Mouse (Mus musculus) forebrain, embryonic 14.5 days (tissue): ENCODE measurements around the gene Gm27021. TPM values are rescaled to one million over a fixed set of nuclear protein-coding genes. Genes with fewer than 3 reads are reported as not detected.
A peak's percentile ranks its signal among the peaks of the same experiment; 100 is the strongest.

Experiments used
- ATAC-seq: fragments of 200-750 bp; cut with Nextera tagmentation; 2 replicates; pipeline ENCODE4 v1.8.0; 2017; ENCODE audit warnings: mild to moderate bottlenecking, moderate library complexity
- DNase-seq: peaks from one replicate; pipeline ENCODE4 v3.0.0-alpha.2; 2015; ENCODE audit warnings: low spot score
- H3K27ac ChIP-seq: fragments of 300-500 bp; sonication (generic); 2 replicates; pipeline ENCODE4 v1.5.1; 2014; ENCODE audit warnings: low read depth, mild to moderate bottlenecking, control low read depth, low read length, moderate library complexity
- H3K27me3 ChIP-seq: fragments of 300-500 bp; sonication (generic); replicated peaks from 2 replicates; pipeline ENCODE4 v1.6.1; 2014; ENCODE audit warnings: low read length, control low read depth, mixed read lengths; ENCODE audit not compliant: control insufficient read depth, insufficient read depth
- H3K36me3 ChIP-seq: fragments of 300-500 bp; sonication (generic); 2 replicates; pipeline ENCODE4 v1.6.1; 2014; ENCODE audit warnings: low read length, control low read depth; ENCODE audit not compliant: control insufficient read depth, insufficient read depth
- H3K4me1 ChIP-seq: fragments of 300-500 bp; sonication (generic); 2 replicates; pipeline ENCODE4 v1.6.1; 2014; ENCODE audit warnings: antibody characterized with exemption, low read length, control low read depth; ENCODE audit not compliant: control insufficient read depth, insufficient read depth
- H3K4me2 ChIP-seq: fragments of 300-500 bp; sonication (generic); 2 replicates; pipeline ENCODE4 v1.6.1; 2014; ENCODE audit warnings: mild to moderate bottlenecking, control low read depth, low read length
- H3K4me3 ChIP-seq: fragments of 300-500 bp; sonication (generic); 2 replicates; pipeline ENCODE4 v1.5.1; 2014; ENCODE audit warnings: low read depth, low read length, control low read depth
- H3K9ac ChIP-seq: fragments of 300-500 bp; sonication (generic); 2 replicates; pipeline ENCODE4 v1.6.1; 2014; ENCODE audit warnings: mild to moderate bottlenecking, low read length, control low read depth, moderate library complexity
- H3K9me3 ChIP-seq: fragments of 300-500 bp; sonication (generic); replicated peaks from 2 replicates; pipeline ENCODE4 v1.6.1; 2016; ENCODE audit warnings: low read length, control low read depth, mixed read lengths; ENCODE audit not compliant: control insufficient read depth
- WGBS: fragments of 180-500 bp; shearing (Covaris S2); extraction: QIAGEN DNeasy Blood & Tissue Kit; methylation state at CpG from one replicate; pipeline ENCODE4 v1.1.7; 2014; 5-methylcytosine and 5-hydroxymethylcytosine counted together
- polyA plus RNA-seq: library from polyadenylated mRNA; unstranded; fragments of >200 nt; fragmentation: Nextera tagmentation; extraction: Ambion mirVana; gene quantifications from 2 replicates; pipeline ENCODE4 v1.2.1, GENCODE M21; 2014

The Gm27021 gene
- polyA plus RNA-seq, 1 experiment from 2014 or later: 2.9 TPM

- Histone ChIP-seq H3K4me2 (no peak overlapping the region), H3K27me3 (no peaks in the 10 kb centered on the region), H3K4me1 (no peaks in the 10 kb centered on the region), H3K27ac (no peak overlapping the region), H3K9me3 (no peaks in the 10 kb centered on the region), H3K4me3 (no peak overlapping the region), H3K36me3 (no peaks in the 10 kb centered on the region), H3K9ac (no peak overlapping the region)
- WGBS: 88% methylated on average over 4 of the region's 4 CpGs
- no peak for DNase-seq
- ATAC-seq: no peak
Measured at GRCm38 (mm10) chr8:120700053-120700452, 32.2 kb upstream of the Gm27021 start.

GRCm38 (mm10) chr8:120699565-120699964, 31.7 kb upstream of the Gm27021 start:
- 83% methylated on average over 2 of the region's 2 CpGs for WGBS
- Histone ChIP-seq H3K9ac (no peak overlapping the region), H3K4me3 (no peak overlapping the region), H3K4me2 (no peak overlapping the region), H3K27me3 (no peaks in the 10 kb centered on the region), H3K27ac (no peak overlapping the region), H3K4me1 (no peaks in the 10 kb centered on the region), H3K9me3 (no peaks in the 10 kb centered on the region), H3K36me3 (no peaks in the 10 kb centered on the region)
- DNase-seq (no peak), ATAC-seq (no peak)

- no peak for DNase-seq
- 87% methylated on average over 6 of the region's 6 CpGs for WGBS
Measured at GRCm38 (mm10) chr8:120699079-120699478, 31.2 kb upstream of the Gm27021 start.

GRCm38 (mm10) chr8:120698426-120698825, 30.5 kb upstream of the Gm27021 start:
- 95% methylated on average over 7 of the region's 7 CpGs for WGBS
- H3K27me3 ChIP-seq: no peaks in the 10 kb centered on the region
- ATAC-seq (no peak), DNase-seq (no peak)
- H3K36me3 ChIP-seq: no peaks in the 10 kb centered on the region
- H3K4me2 ChIP-seq: no peak overlapping the region
- H3K27ac ChIP-seq: no peak overlapping the region
- no peaks in the 10 kb centered on the region for H3K4me1 ChIP-seq
- H3K9ac ChIP-seq: no peak overlapping the region
- H3K9me3 ChIP-seq: no peaks in the 10 kb centered on the region
- H3K4me3 ChIP-seq: no peak overlapping the region

More at GRCm38 (mm10) chr8:120699079-120699478, 31.2 kb upstream of the Gm27021 start:
- no peak for ATAC-seq
- H3K27me3 ChIP-seq: no peaks in the 10 kb centered on the region
- no peaks in the 10 kb centered on the region for H3K36me3 ChIP-seq
- H3K9ac ChIP-seq: no peak overlapping the region
- no peaks in the 10 kb centered on the region for H3K9me3 ChIP-seq
- H3K4me2 ChIP-seq: no peak overlapping the region
- no peak overlapping the region for H3K27ac ChIP-seq
- no peaks in the 10 kb centered on the region for H3K4me1 ChIP-seq
- H3K4me3 ChIP-seq: no peak overlapping the region

GRCm38 (mm10) chr8:120697979-120698272, 30.0 kb upstream of the Gm27021 start:
- no peak for ATAC-seq
- no peaks in the 10 kb centered on the region for H3K36me3 ChIP-seq

GRCm38 (mm10) chr8:120697154-120697978, 29.5 kb upstream of the Gm27021 start:
- DNase-seq (no peak), ATAC-seq (no peak)
- 78% methylated on average over 17 of the region's 17 CpGs for WGBS
- H3K4me2 ChIP-seq: no peak overlapping the region
- H3K27me3 ChIP-seq: no peaks in the 10 kb centered on the region
- H3K9ac ChIP-seq: no peak overlapping the region
- H3K4me3 ChIP-seq: no peak overlapping the region
- H3K36me3 ChIP-seq: no peaks in the 10 kb centered on the region
- H3K4me1 ChIP-seq: no peaks in the 10 kb centered on the region
- no peaks in the 10 kb centered on the region for H3K9me3 ChIP-seq
- no peak overlapping the region for H3K27ac ChIP-seq

More at GRCm38 (mm10) chr8:120697979-120698272, 30.0 kb upstream of the Gm27021 start:
- no peak for DNase-seq
- Histone ChIP-seq H3K9me3 (no peaks in the 10 kb centered on the region), H3K4me2 (no peak overlapping the region), H3K9ac (no peak overlapping the region), H3K4me3 (no peak overlapping the region), H3K4me1 (no peaks in the 10 kb centered on the region), H3K27ac (no peak overlapping the region), H3K27me3 (no peaks in the 10 kb centered on the region)

GRCm38 (mm10) chr8:120696401-120697153, 28.7 kb upstream of the Gm27021 start:
- ATAC-seq (no peak), DNase-seq (peak; percentile 24)
- Histone ChIP-seq H3K27me3 (no peaks in the 10 kb centered on the region), H3K36me3 (no peaks in the 10 kb centered on the region), H3K4me1 (no peaks in the 10 kb centered on the region), H3K9me3 (no peaks in the 10 kb centered on the region), H3K27ac (no peak overlapping the region), H3K4me3 (no peak overlapping the region), H3K4me2 (no peak overlapping the region), H3K9ac (no peak overlapping the region)
- 68% methylated on average over 13 of the region's 13 CpGs for WGBS

GRCm38 (mm10) chr8:120693861-120694493, 26.1 kb upstream of the Gm27021 start:
- DNase-seq (no peak), ATAC-seq (no peak)
- WGBS: 59% methylated on average over 22 of the region's 22 CpGs
- Histone ChIP-seq H3K4me2 (no peak overlapping the region), H3K4me1 (no peaks in the 10 kb centered on the region), H3K4me3 (no peak overlapping the region), H3K27me3 (no peaks in the 10 kb centered on the region), H3K9ac (no peak overlapping the region), H3K36me3 (no peaks in the 10 kb centered on the region), H3K27ac (no peak overlapping the region), H3K9me3 (no peaks in the 10 kb centered on the region)

GRCm38 (mm10) chr8:120692934-120693333, 25.1 kb upstream of the Gm27021 start:
- no peaks in the 10 kb centered on the region for H3K36me3 ChIP-seq

More at GRCm38 (mm10) chr8:120692934-120693333, 25.1 kb upstream of the Gm27021 start:
- DNase-seq: no peak
- 89% methylated on average over 4 of the region's 4 CpGs for WGBS
- no peak overlapping the region for H3K9ac ChIP-seq
- no peaks in the 10 kb centered on the region for H3K27me3 ChIP-seq
- no peak for ATAC-seq
- no peak overlapping the region for H3K4me2 ChIP-seq
- H3K9me3 ChIP-seq: no peaks in the 10 kb centered on the region
- H3K4me1 ChIP-seq: no peaks in the 10 kb centered on the region
- H3K27ac ChIP-seq: no peak overlapping the region
- no peak overlapping the region for H3K4me3 ChIP-seq
